Mouse (Mus musculus): Measurements from ENCODE around the gene Agtpbp1. TPM values are rescaled to one million over a fixed set of nuclear protein-coding genes. Genes with fewer than 3 reads are reported as not detected.

Gene Agtpbp1
- polyA plus RNA-seq, 1 experiment from 2014 or later = 13.6 TPM

- Histone ChIP-seq H3K4me3 (no peak overlapping the region), H3K27ac (no peak overlapping the region), H3K4me1 (no peaks in the 10 kb centered on the region), H3K27me3 (ENCODE audit: poor library complexity, severe bottlenecking) (no peaks in the 10 kb centered on the region), H3K9me3 (no peaks in the 10 kb centered on the region), H3K36me3 (replicated peaks) (no peaks in the 10 kb centered on the region)
- WGBS = 66% methylated on average over 9 of the region's 9 CpGs
- DNase-seq (ENCODE audit: extremely low spot score, low spot score) = no peak
These were observed 19.0 kb downstream of the Agtpbp1 start for GRCm38 (mm10) chr13:59565945-59566520.

DNA sequence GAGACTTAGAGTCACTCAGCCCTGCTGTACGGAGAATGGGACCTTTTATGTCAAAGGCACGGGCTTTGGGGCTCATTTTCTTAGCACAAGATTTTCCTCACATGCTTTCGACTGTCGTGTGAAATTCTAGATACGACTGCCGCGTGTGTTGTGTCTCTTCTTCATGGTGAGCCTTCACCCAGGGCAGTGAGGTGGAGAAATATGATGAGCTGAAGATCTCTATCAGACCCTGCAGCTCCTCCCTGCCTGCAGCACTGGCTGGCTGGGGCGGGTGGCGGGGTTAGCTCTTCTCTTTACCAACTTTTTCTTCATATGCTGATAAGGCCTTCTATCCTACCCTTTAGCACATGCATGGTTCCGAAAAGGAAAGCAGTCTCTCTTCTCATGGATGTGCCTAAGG is 20.1 kb downstream of the Agtpbp1 start:
- Histone ChIP-seq H3K36me3 (replicated peaks) (no peaks in the 10 kb centered on the region), H3K4me1 (no peaks in the 10 kb centered on the region), H3K9me3 (no peaks in the 10 kb centered on the region), H3K27me3 (ENCODE audit: poor library complexity, severe bottlenecking) (no peaks in the 10 kb centered on the region), H3K27ac (no peak overlapping the region), H3K4me3 (no peak overlapping the region)
- no peak for DNase-seq (ENCODE audit: extremely low spot score, low spot score)
- 85% methylated on average over 10 of the region's 10 CpGs for WGBS

GRCm38 (mm10) chr13:59564505-59564904 is 20.5 kb downstream of the Agtpbp1 start:
- H3K4me1 ChIP-seq = no peaks in the 10 kb centered on the region
- 93% methylated on average over 4 of the region's 4 CpGs for WGBS
- no peaks in the 10 kb centered on the region for H3K27me3 ChIP-seq (ENCODE audit: poor library complexity, severe bottlenecking)

GRCm38 (mm10) chr13:59562471-59562870 is 22.6 kb downstream of the Agtpbp1 start:
- no peak for DNase-seq (ENCODE audit: extremely low spot score, low spot score)
- H3K27me3 ChIP-seq (ENCODE audit: poor library complexity, severe bottlenecking) = no peaks in the 10 kb centered on the region
- H3K36me3 ChIP-seq (replicated peaks) = no peaks in the 10 kb centered on the region
- no peak overlapping the region for H3K4me3 ChIP-seq
- H3K4me1 ChIP-seq = peaks cover 6% of the 10 kb centered on the region
- H3K27ac ChIP-seq = no peak overlapping the region
- 88% methylated on average over 2 of the region's 2 CpGs for WGBS
- H3K9me3 ChIP-seq = no peaks in the 10 kb centered on the region

More at GRCm38 (mm10) chr13:59564505-59564904, 20.5 kb downstream of the Agtpbp1 start:
- Histone ChIP-seq H3K9me3 (no peaks in the 10 kb centered on the region), H3K36me3 (replicated peaks) (no peaks in the 10 kb centered on the region), H3K4me3 (no peak overlapping the region), H3K27ac (no peak overlapping the region)
- no peak for DNase-seq (ENCODE audit: extremely low spot score, low spot score)

- no peak overlapping the region for H3K4me3 ChIP-seq
- DNase-seq (ENCODE audit: extremely low spot score, low spot score) = no peak
- no peaks in the 10 kb centered on the region for H3K27me3 ChIP-seq (ENCODE audit: poor library complexity, severe bottlenecking)
- peaks cover 28% of the 10 kb centered on the region for H3K4me1 ChIP-seq
- no peaks in the 10 kb centered on the region for H3K9me3 ChIP-seq
- H3K27ac ChIP-seq = no peak overlapping the region
- 91% methylated on average over 5 of the region's 5 CpGs for WGBS
- no peaks in the 10 kb centered on the region for H3K36me3 ChIP-seq (replicated peaks)
These were observed 26.3 kb downstream of the Agtpbp1 start for GRCm38 (mm10) chr13:59558776-59559175.

DNA sequence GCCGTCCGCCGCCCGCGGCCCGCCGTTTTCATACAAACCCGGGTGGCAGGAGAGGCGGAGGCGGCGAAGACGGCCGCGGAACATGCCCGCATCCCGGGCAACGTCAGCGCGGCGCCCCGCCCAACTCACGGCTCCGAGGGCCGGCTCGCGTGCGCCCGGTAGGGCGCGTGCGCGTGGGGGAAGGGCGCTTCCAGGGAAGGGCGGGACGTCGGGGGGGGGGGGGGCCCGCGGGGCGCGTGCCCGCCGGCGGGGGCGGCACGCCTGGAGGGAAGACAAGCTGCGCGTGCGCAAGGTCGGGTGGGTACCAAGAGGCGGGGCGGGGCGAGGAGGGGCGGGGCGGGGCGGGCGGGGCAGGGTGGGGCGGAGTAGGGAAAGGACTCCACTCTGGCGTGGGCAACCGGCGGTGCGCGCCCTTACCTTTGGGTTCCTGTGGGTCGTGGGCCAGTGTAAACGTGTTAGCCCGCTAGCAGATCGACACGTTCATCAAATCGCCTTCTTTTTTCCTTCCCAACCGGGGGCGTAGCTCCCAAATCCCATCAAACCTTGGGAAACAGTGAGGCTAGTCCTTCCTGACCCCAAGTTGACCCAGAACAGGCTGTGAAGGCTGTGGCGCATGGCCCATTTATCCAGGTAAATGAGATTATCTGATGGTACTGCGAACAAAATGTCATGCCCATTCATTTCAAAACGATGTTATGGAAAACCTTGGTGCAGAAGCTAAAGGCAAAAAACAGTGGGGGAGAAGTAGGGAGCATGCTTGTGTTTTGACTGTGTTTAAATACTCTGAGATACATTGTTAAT is 27.6 kb downstream of the Agtpbp1 start:
- 1% methylated on average over 59 of the region's 73 CpGs for WGBS
- peaks cover 28% of the 10 kb centered on the region for H3K4me1 ChIP-seq
- no peaks in the 10 kb centered on the region for H3K9me3 ChIP-seq
- DNase-seq (ENCODE audit: extremely low spot score, low spot score) = peak; percentile 92
- peak overlapping the region; percentile 90 for H3K27ac ChIP-seq
- peak overlapping the region; percentile 89 for H3K4me3 ChIP-seq
- no peaks in the 10 kb centered on the region for H3K36me3 ChIP-seq (replicated peaks)
- no peaks in the 10 kb centered on the region for H3K27me3 ChIP-seq (ENCODE audit: poor library complexity, severe bottlenecking)

GRCm38 (mm10) chr13:59556670-59557069 is 28.4 kb downstream of the Agtpbp1 start:
- peaks cover 28% of the 10 kb centered on the region for H3K4me1 ChIP-seq
- no peaks in the 10 kb centered on the region for H3K27me3 ChIP-seq (ENCODE audit: poor library complexity, severe bottlenecking)
- H3K9me3 ChIP-seq = no peaks in the 10 kb centered on the region
- under 1% methylated on average over 45 of the region's 45 CpGs for WGBS
- H3K4me3 ChIP-seq = peak overlapping the region; percentile 89
- H3K27ac ChIP-seq = peak overlapping the region; percentile 90
- DNase-seq (ENCODE audit: extremely low spot score, low spot score) = peak; percentile 64
- no peaks in the 10 kb centered on the region for H3K36me3 ChIP-seq (replicated peaks)

DNA sequence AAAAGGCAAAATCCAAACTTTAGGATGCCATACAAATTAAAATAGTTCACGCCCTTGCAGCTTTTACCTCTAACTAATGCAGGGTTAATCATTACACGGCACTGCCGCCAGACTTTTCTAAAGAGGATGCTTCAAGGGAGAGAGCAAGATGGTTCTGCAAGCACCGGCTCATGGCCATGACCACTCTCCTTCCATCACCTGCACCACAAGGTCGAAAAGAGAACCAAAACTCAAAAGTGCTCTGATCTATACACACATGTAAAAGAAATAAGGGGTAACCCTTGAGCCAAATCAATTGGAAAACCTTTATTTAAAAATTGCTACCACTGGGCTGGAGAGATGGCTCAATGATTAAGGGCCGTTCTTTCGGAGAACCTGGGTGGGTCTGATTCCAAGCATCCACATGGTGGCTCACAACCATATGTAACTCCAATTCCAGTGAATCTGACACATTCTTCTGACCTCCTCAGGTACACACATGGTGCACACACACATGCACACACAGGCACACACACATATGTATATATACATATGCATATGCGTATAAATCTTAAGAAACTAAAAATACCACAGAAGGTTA is 29.3 kb downstream of the Agtpbp1 start:
- WGBS = 84% methylated on average over 8 of the region's 8 CpGs
- no peaks in the 10 kb centered on the region for H3K9me3 ChIP-seq
- H3K36me3 ChIP-seq (replicated peaks) = no peaks in the 10 kb centered on the region
- no peaks in the 10 kb centered on the region for H3K27me3 ChIP-seq (ENCODE audit: poor library complexity, severe bottlenecking)
- DNase-seq (ENCODE audit: extremely low spot score, low spot score) = no peak
- peaks cover 28% of the 10 kb centered on the region for H3K4me1 ChIP-seq
- no peak overlapping the region for H3K4me3 ChIP-seq
- no peak overlapping the region for H3K27ac ChIP-seq

GRCm38 (mm10) chr13:59554772-59555505 is 30.1 kb downstream of the Agtpbp1 start:
- Histone ChIP-seq H3K9me3 (no peaks in the 10 kb centered on the region), H3K36me3 (replicated peaks) (no peaks in the 10 kb centered on the region), H3K27ac (no peak overlapping the region), H3K4me3 (no peak overlapping the region), H3K27me3 (ENCODE audit: poor library complexity, severe bottlenecking) (no peaks in the 10 kb centered on the region), H3K4me1 (peaks cover 28% of the 10 kb centered on the region)
- WGBS = 82% methylated on average over 17 of the region's 17 CpGs
- DNase-seq (ENCODE audit: extremely low spot score, low spot score) = no peak

DNA sequence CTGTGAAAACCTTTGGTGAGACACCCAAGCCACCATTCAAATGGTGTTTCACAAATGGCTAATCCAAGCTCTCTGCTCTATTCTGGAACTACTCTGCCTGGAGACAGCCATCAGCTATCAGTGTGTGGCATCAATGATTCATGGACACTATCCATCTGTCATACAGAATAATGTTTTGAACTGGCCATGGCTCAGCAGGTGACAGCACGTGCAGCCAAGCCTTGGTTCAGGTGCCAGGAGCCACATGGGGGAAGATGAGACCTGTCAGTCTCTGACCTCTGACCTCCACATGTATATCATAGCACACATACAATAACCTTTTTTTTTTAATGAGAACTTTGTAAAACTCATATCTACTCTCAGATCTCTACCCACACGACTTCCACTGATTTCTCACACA is 32.3 kb downstream of the Agtpbp1 start:
- Histone ChIP-seq H3K9me3 (no peaks in the 10 kb centered on the region), H3K4me1 (peaks cover 24% of the 10 kb centered on the region), H3K27me3 (ENCODE audit: poor library complexity, severe bottlenecking) (no peaks in the 10 kb centered on the region), H3K27ac (no peak overlapping the region), H3K36me3 (replicated peaks) (no peaks in the 10 kb centered on the region), H3K4me3 (no peak overlapping the region)
- WGBS = 83% methylated on average over 2 of the region's 2 CpGs
- DNase-seq (ENCODE audit: extremely low spot score, low spot score) = no peak

GRCm38 (mm10) chr13:59552286-59552685 is 32.7 kb downstream of the Agtpbp1 start:
- WGBS = 88% methylated on average over 5 of the region's 5 CpGs

GRCm38 (mm10) chr13:59549318-59549798 is 35.7 kb downstream of the Agtpbp1 start:
- 70% methylated on average over 1 of the region's 1 CpGs for WGBS
- Histone ChIP-seq H3K9me3 (no peaks in the 10 kb centered on the region), H3K4me3 (no peak overlapping the region), H3K27me3 (ENCODE audit: poor library complexity, severe bottlenecking) (no peaks in the 10 kb centered on the region), H3K27ac (no peak overlapping the region), H3K36me3 (replicated peaks) (no peaks in the 10 kb centered on the region), H3K4me1 (0 out of 2 replicates have a peak, but pooled peaks cover 4% of the 10 kb centered on the region)
- DNase-seq (ENCODE audit: extremely low spot score, low spot score) = no peak

More at GRCm38 (mm10) chr13:59552286-59552685, 32.7 kb downstream of the Agtpbp1 start:
- no peak overlapping the region for H3K4me3 ChIP-seq
- H3K27ac ChIP-seq = no peak overlapping the region
- DNase-seq (ENCODE audit: extremely low spot score, low spot score) = no peak
- peaks cover 21% of the 10 kb centered on the region for H3K4me1 ChIP-seq
- no peaks in the 10 kb centered on the region for H3K27me3 ChIP-seq (ENCODE audit: poor library complexity, severe bottlenecking)
- no peaks in the 10 kb centered on the region for H3K9me3 ChIP-seq
- no peaks in the 10 kb centered on the region for H3K36me3 ChIP-seq (replicated peaks)
